Mouse (Mus musculus) hematopoietic stem cell, adult 5-6 weeks (primary cell): ENCODE data around the gene Wdr12. TPM values are rescaled to one million over a fixed set of nuclear protein-coding genes. Genes with fewer than 3 reads are reported as not detected.
A peak's percentile ranks its signal among the peaks of the same experiment; 100 is the strongest.
"Not testable (repeated sequence)": the region's sequence is repeated elsewhere in the genome, so short reads cannot be mapped to it uniquely, and the experiment has no call there.

ENCODE experiments used
- ATAC-seq, 2 experiments: fragments of 125-278 bp in 1 of 2; replicated peaks in 1 of 2; 2 replicates each; pipeline ENCODE4 v1.8.0; 2016 to 2017; ENCODE audit warnings: inconsistent platforms in 2 of 2, mild to moderate bottlenecking in 2 of 2, moderate number of reproducible peaks in 2 of 2, low read depth in 1 of 2, moderate TSS enrichment in 1 of 2; ENCODE audit not compliant: low FRiP score in 2 of 2, poor library complexity in 2 of 2, severe bottlenecking in 2 of 2, insufficient read depth in 1 of 2, low TSS enrichment in 1 of 2
- total RNA-seq: library from RNA; stranded (forward); fragments of 172-1452, 232-1000 nt; gene quantifications from 2 replicates; pipeline ENCODE4 v1.2.3, GENCODE M21; 2017

Gene Wdr12
- 73.5 and 134 TPM in 2 replicates for total RNA-seq

GRCm38 (mm10) chr1:60098024-60098781 lies at the start of gene Wdr12, which contains the start of gene Carf:
TSS of gene Wdr12 (minus strand) at chr1:60098645.
TSS of gene Carf (plus strand) at chr1:60098247.
- peak; percentile 92 to 95 for ATAC-seq

DNA sequence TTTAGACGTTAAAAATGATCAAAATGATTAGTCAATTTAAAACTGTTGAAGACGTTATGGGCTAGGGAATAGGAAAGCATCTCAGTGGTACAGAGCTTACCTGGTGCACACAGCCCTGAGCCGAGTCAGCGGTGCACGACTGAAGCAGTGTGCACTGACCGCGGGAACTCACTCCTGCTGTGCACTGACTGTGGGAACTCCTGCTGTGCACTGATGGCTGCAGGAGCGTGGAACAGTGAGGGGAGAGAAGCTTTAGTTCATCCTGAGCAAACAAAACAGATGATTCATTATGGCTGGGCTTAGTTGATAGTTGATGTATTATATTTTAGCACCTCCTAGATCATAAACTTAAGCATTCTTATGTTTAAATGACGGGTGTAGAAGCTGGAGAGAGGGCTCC lies 38.9 kb upstream of the Wdr12 start:
- no peak for ATAC-seq

DNA sequence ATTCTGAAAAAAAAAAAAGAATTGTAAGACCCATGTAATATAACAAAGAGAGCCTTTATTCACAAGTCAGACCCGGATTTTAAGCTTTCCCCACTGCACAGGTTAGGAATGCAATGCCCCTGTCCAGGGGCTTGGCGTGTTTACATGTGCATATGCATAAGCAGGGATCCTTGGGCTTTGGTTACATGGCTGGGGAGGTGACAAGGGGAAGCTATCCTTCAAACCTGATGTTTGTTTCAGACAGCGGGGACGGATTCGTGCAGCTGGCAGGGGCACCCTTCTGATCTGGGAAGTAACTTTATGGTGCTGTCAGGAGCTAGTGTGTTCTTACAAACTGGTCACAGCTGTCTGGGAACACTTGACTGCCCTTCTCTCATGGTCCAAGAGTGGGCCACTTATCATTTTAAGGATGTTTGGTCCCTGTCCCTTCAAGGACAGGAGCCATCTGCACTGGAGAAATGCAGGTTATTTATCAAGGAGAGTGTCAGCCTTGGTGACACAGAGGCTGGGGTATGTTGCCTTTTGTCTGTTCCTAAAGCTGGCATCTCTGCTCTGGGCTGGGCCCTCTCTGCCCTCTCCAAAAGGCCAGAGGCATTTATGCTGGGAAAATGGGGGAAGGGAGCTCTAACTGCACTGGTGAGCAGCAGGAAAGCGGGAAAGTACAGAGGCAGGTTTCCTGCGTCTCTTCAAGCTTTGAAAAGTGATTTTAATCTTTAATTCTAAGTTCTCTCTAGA lies 19.4 kb upstream of the Wdr12 start:
- no peak for ATAC-seq

- ATAC-seq: no peak
Measured at GRCm38 (mm10) chr1:60104582-60104981, 6.1 kb upstream of the Wdr12 start.

GRCm38 (mm10) chr1:60098839-60099238 lies 394 bp upstream of the Wdr12 start:
- ATAC-seq: no peak

DNA sequence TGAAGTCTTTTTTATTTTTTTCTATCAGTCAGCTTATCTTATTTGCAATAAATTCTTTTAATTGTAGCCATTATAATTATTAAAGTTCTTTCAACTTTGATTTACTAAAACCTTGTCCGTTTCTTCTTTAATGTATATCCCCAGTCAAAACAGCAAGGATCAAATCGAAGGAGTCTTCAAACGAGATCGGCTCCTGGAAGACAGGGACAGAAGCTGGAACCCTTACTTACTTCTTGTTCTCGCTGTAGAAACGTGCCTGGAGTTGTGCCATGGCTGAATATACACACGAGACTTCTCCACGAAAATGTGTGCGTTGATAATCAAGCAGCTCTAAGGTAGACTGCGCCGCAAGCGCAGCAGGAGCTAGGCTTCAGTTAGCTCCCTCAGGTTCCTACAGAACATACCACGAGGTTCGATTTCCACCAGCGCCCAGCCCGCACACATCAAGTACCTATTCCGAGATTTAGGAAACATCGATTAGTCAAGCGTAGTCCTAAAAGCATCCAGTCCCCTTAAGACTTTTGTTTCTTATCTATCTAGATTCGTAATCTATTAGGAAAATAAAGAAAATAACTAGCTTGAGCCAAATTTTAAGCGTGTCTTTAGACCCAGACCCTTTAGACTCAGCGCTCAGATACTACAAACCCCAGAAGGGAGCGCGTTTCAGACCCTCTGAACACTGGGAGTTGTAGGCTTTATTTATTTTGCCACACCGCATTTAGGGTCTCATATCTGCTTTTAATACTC lies 995 bp downstream of the Wdr12 start:
- ATAC-seq: peak; percentile 74 to 82

DNA sequence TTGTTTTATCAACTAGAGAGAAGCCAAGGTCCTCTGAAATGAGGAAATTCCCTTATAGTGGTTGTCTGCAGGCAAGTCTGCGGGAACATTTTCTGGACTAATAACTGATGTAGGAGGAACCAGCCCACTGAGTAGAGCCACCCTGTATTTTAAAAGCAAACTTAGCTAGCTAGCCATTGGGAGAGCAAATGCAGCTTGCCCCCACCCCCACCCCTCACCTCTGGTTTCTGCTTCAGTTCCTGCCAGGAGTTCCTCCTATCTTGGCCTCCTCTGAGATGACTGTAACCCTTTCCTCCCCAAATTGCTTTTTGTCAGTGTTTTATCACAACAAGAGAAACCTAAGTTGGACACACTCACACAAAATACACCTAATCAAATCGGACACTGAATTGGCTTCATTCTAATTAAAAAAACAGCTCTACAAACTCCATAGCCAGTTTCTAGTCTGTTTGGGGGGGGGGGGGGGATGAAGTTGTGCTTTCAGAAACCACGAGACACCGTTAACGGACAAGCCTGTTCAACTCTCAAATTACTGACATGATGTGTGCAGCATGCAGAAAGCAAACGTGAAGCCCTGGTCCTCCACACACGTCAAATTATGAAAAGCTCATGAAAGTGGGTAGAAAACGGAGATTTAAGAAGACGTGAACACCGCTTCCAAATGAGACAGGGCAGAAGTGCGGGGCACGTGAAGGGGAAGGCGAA lies 1.7 kb downstream of the Wdr12 start:
- no peak for ATAC-seq

GRCm38 (mm10) chr1:60076411-60076810 lies 22.0 kb downstream of the Wdr12 start:
- no peak for ATAC-seq

- ATAC-seq: no peak
Measured at GRCm38 (mm10) chr1:60075590-60075989, 22.9 kb downstream of the Wdr12 start.

DNA sequence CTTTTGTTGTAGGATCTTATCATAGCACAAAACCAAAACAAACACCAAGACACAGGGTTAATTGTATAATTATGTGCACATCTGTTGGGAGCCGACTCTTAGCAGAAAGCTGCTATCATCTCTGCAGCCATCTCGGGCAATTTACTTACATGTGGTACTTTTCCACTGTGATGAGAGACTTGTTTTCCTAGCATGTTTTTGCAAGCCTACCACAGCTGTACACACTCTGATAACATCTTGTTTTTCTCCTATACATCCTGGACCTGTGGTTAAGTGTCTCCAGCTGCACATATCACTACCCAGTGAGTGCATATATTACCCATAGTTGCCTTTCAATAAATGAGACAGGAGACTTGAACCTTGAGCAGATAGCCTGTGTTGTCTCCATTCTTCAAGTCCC lies 23.5 kb downstream of the Wdr12 start:
- ATAC-seq: no peak

- ATAC-seq: peak in 1 of 2 experiments; percentile 42; a peak in 1 of 4 replicates
Measured at GRCm38 (mm10) chr1:60070725-60071124, 27.7 kb downstream of the Wdr12 start.

GRCm38 (mm10) chr1:60056310-60056709 lies 42.1 kb downstream of the Wdr12 start:
- no peak for ATAC-seq

GRCm38 (mm10) chr1:60054659-60055058 lies 43.8 kb downstream of the Wdr12 start:
- ATAC-seq: no peak

GRCm38 (mm10) chr1:60047481-60047880 lies 51.0 kb downstream of the Wdr12 start:
- ATAC-seq: not testable (repeated sequence)

DNA sequence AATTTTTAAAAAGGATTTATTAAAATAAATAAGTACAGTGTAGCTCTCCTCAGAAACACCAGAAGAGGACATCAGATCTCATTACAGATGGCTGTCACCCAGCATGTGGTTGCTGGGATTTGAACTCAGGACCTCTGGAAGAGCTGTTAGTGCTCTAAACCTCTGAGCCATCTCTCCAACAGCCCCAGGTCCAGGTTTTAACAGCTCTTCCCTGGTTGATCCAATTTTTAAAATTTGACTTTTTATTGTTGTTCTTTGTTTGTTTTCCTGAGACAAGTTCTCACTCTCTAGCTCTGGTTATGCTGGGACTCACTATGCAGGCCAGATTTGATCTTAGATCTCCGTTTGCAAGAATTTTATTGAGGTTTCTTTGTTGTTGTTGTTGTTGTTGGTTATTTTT lies 53.9 kb downstream of the Wdr12 start:
- ATAC-seq: no peak

DNA sequence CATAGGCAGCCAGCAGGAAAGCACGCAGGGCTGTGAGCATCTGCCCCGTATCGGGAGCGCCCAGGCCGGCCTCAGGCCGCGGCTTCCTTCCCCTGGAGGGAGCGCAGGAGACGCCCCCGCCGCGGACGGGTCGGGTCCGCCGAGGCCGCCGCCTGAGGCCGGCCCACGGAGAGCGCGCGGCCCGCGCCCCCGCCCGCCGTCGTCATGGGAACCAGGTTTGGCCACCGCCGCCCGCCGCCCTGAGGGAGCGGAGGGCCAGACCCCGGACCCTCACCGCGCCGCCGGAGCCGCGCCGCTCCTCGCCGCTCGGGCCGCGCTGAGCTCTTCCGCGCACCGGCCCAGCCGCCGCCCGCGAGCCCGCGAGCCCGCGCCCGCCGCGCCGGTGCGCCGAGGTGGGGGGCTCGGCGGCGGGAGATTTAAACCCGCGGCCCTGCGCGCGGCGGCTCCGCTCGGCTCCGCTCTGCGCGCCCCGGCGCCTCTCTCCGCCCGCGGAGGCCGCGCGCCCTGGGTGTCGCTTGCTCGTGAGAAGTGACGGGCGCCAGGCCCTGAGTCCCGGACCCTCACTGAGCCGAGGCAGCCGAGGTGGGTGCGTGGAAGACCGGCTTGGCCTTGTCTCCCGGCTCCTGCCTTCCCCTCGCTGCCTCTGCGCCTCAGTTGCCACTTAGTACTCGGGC lies 55.5 kb downstream of the Wdr12 start, which contains the start of gene Ica1l:
Gene Ica1l, minus strand, starts transcription at position 389 of the 674 bp plus-strand sequence.
- peak; percentile 42 to 68; a peak in 3 of 4 replicates for ATAC-seq

DNA sequence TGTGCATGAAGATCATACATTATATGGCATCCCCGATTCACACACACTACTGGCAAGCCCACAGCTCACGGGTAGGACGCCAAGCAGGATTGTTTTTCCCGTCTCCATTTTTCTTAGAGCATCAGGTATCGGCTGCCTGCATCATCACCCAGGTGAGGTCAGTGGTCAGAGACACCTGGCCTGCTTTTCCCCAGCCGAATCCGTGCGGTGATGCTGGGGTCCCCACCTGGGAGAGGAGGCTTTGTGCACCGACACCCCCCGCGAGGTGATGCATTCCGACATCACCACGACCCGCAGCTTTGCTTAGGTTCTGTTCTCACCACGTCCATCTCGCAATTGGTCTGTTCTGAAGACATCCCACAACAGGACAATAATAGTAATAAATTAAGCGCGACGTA lies 56.0 kb downstream of the Wdr12 start:
- ATAC-seq: 0 out of 4 replicates have a peak, but pooled peaks of 1 of the 2 experiments have one; percentile 17
